Mouse (Mus musculus): ENCODE results near the gene Fyttd1. TPM values are rescaled to one million over a fixed set of nuclear protein-coding genes. Genes with fewer than 3 reads are reported as not detected.
A peak's percentile ranks its signal among the peaks of the same experiment; 100 is the strongest.
"Not testable (repeated sequence)": the region's sequence is repeated elsewhere in the genome, so short reads cannot be mapped to it uniquely, and the experiment has no call there.

The Fyttd1 gene
- polyA plus RNA-seq, 1 experiment from 2014 or later = 133 TPM

GRCm38 (mm10) chr16:32927044-32927443 is 49.7 kb downstream of the Fyttd1 start:
- ATAC-seq (ENCODE audit: insufficient read depth) (no peak), DNase-seq (no peak)
- Histone ChIP-seq H3K36me3 (ENCODE audit: insufficient read depth) (peaks cover 5% of the 10 kb centered on the region; the same call in 1 of the 2 replicates), H3K9ac (no peak overlapping the region), H3K4me1 (ENCODE audit: insufficient read depth) (no peaks in the 10 kb centered on the region), H3K4me3 (ENCODE audit: low read depth, low read length) (no peak overlapping the region), H3K9me3 (ENCODE audit: low read depth, low read length) (no peaks in the 10 kb centered on the region), H3K27me3 (ENCODE audit: insufficient read depth, low read length) (no peaks in the 10 kb centered on the region), H3K4me2 (no peak overlapping the region), H3K27ac (ENCODE audit: low read depth) (no peak overlapping the region)
- no peak for TF ChIP-seq CTCF (IDR thresholded peaks at IDR 0.05; ENCODE audit: low read depth)
- WGBS = 84% methylated on average over 8 of the region's 8 CpGs

GRCm38 (mm10) chr16:32929918-32930317 is 52.6 kb downstream of the Fyttd1 start:
- ATAC-seq (ENCODE audit: insufficient read depth) (no peak), DNase-seq (no peak)
- H3K9ac ChIP-seq = no peak overlapping the region
- H3K27me3 ChIP-seq (ENCODE audit: insufficient read depth, low read length) = no peaks in the 10 kb centered on the region
- no peak for TF ChIP-seq CTCF (IDR thresholded peaks at IDR 0.05; ENCODE audit: low read depth)
- H3K4me1 ChIP-seq (ENCODE audit: insufficient read depth) = no peaks in the 10 kb centered on the region
- H3K9me3 ChIP-seq (ENCODE audit: low read depth, low read length) = no peaks in the 10 kb centered on the region
- peaks cover 5% of the 10 kb centered on the region; the same call in 1 of the 2 replicates for H3K36me3 ChIP-seq (ENCODE audit: insufficient read depth)
- WGBS = 27% methylated on average over 2 of the region's 2 CpGs
- H3K4me3 ChIP-seq (ENCODE audit: low read depth, low read length) = no peak overlapping the region
- no peak overlapping the region for H3K4me2 ChIP-seq
- no peak overlapping the region for H3K27ac ChIP-seq (ENCODE audit: low read depth)

- H3K9me3 ChIP-seq (ENCODE audit: low read depth, low read length) = no peaks in the 10 kb centered on the region
- H3K27ac ChIP-seq (ENCODE audit: low read depth) = no peak overlapping the region
- H3K36me3 ChIP-seq (ENCODE audit: insufficient read depth) = no peaks in the 10 kb centered on the region
- WGBS = 62% methylated on average over 2 of the region's 2 CpGs
- no peaks in the 10 kb centered on the region for H3K4me1 ChIP-seq (ENCODE audit: insufficient read depth)
- ATAC-seq (ENCODE audit: insufficient read depth) (no peak), DNase-seq (peak; percentile 30)
- no peak for TF ChIP-seq CTCF (IDR thresholded peaks at IDR 0.05; ENCODE audit: low read depth)
- no peak overlapping the region for H3K9ac ChIP-seq
- H3K27me3 ChIP-seq (ENCODE audit: insufficient read depth, low read length) = no peaks in the 10 kb centered on the region
- H3K4me3 ChIP-seq (ENCODE audit: low read depth, low read length) = no peak overlapping the region
- no peak overlapping the region for H3K4me2 ChIP-seq
Measured at GRCm38 (mm10) chr16:32934470-32934869, 57.2 kb downstream of the Fyttd1 start.

GRCm38 (mm10) chr16:32935088-32935487 is 57.8 kb downstream of the Fyttd1 start:
- no peak for TF ChIP-seq CTCF (IDR thresholded peaks at IDR 0.05; ENCODE audit: low read depth)
- no peak overlapping the region for H3K27ac ChIP-seq (ENCODE audit: low read depth)
- H3K4me2 ChIP-seq = no peak overlapping the region
- H3K4me1 ChIP-seq (ENCODE audit: insufficient read depth) = no peaks in the 10 kb centered on the region
- no peaks in the 10 kb centered on the region for H3K9me3 ChIP-seq (ENCODE audit: low read depth, low read length)
- WGBS = 66% methylated on average over 1 of the region's 1 CpGs
- H3K36me3 ChIP-seq (ENCODE audit: insufficient read depth) = no peaks in the 10 kb centered on the region
- no peak overlapping the region for H3K4me3 ChIP-seq (ENCODE audit: low read depth, low read length)
- no peak for DNase-seq
- ATAC-seq (ENCODE audit: insufficient read depth) = no peak
- H3K27me3 ChIP-seq (ENCODE audit: insufficient read depth, low read length) = no peaks in the 10 kb centered on the region
- H3K9ac ChIP-seq = no peak overlapping the region

GRCm38 (mm10) chr16:32937358-32937757 is 60.1 kb downstream of the Fyttd1 start:
- DNase-seq (peak; percentile 9), ATAC-seq (ENCODE audit: insufficient read depth) (no peak)
- Histone ChIP-seq H3K4me1 (ENCODE audit: insufficient read depth) (no peaks in the 10 kb centered on the region), H3K36me3 (ENCODE audit: insufficient read depth) (no peaks in the 10 kb centered on the region), H3K9me3 (ENCODE audit: low read depth, low read length) (no peaks in the 10 kb centered on the region), H3K27me3 (ENCODE audit: insufficient read depth, low read length) (no peaks in the 10 kb centered on the region), H3K27ac (ENCODE audit: low read depth) (no peak overlapping the region), H3K4me2 (no peak overlapping the region), H3K4me3 (ENCODE audit: low read depth, low read length) (no peak overlapping the region), H3K9ac (no peak overlapping the region)
- WGBS = 75% methylated on average over 2 of the region's 2 CpGs
- TF ChIP-seq CTCF (IDR thresholded peaks at IDR 0.05; ENCODE audit: low read depth) = no peak

GRCm38 (mm10) chr16:32939301-32939700 is 62.0 kb downstream of the Fyttd1 start:
- not testable (repeated sequence) for H3K9ac ChIP-seq; H3K27me3 ChIP-seq (ENCODE audit: insufficient read depth, low read length); H3K27ac ChIP-seq (ENCODE audit: low read depth); H3K4me1 ChIP-seq (ENCODE audit: insufficient read depth); ATAC-seq (ENCODE audit: insufficient read depth); H3K4me2 ChIP-seq; H3K36me3 ChIP-seq (ENCODE audit: insufficient read depth); H3K9me3 ChIP-seq (ENCODE audit: low read depth, low read length); H3K4me3 ChIP-seq (ENCODE audit: low read depth, low read length)
- 35% methylated on average over 3 of the region's 3 CpGs for WGBS
- peak; percentile 21 for DNase-seq

GRCm38 (mm10) chr16:32939716-32940115 is 62.4 kb downstream of the Fyttd1 start:
- H3K27ac ChIP-seq (ENCODE audit: low read depth); H3K4me3 ChIP-seq (ENCODE audit: low read depth, low read length); H3K4me2 ChIP-seq; H3K4me1 ChIP-seq (ENCODE audit: insufficient read depth); H3K27me3 ChIP-seq (ENCODE audit: insufficient read depth, low read length); DNase-seq; H3K9ac ChIP-seq; H3K9me3 ChIP-seq (ENCODE audit: low read depth, low read length); H3K36me3 ChIP-seq (ENCODE audit: insufficient read depth); ATAC-seq (ENCODE audit: insufficient read depth): not testable (repeated sequence)
- WGBS = 80% methylated on average over 4 of the region's 4 CpGs

- not testable (repeated sequence) for H3K9me3 ChIP-seq (ENCODE audit: low read depth, low read length); H3K36me3 ChIP-seq (ENCODE audit: insufficient read depth); H3K4me2 ChIP-seq; H3K27me3 ChIP-seq (ENCODE audit: insufficient read depth, low read length); H3K9ac ChIP-seq; H3K4me3 ChIP-seq (ENCODE audit: low read depth, low read length); DNase-seq; H3K27ac ChIP-seq (ENCODE audit: low read depth); H3K4me1 ChIP-seq (ENCODE audit: insufficient read depth); ATAC-seq (ENCODE audit: insufficient read depth)
- WGBS = 70% methylated on average over 2 of the region's 2 CpGs
Measured at GRCm38 (mm10) chr16:32941226-32941625, 63.9 kb downstream of the Fyttd1 start.

All from lung, embryonic 14.5 days (tissue).